Mouse (Mus musculus): ENCODE data around the gene Smg8. TPM values are rescaled to one million over a fixed set of nuclear protein-coding genes. Genes with fewer than 3 reads are reported as not detected.

Gene Smg8
- total and polyA plus RNA-seq, 3 experiments = 21.5 to 29.4 (median 27.9) TPM

DNA sequence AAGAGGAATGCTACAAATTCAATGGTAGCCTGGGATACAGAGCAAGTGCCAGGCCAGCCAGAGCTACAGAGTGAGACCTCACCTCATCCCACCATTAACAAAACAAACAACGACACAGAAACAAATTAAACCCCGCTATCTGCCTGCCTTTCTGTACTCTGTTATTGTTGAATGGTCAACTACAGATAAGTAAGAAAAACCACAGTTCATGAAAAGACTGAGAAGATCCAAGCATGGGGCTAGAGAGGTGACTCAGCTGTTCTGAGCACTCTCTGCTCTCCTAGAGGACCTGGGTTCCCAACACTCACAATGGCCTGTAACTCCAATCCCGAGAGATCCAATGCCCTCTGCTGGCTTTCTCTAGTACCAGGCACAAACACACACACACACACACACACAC is 58.4 kb downstream of the Smg8 start:
- Histone ChIP-seq H3K9me3 (replicated peaks; ENCODE audit: low read length) (no peaks in the 10 kb centered on the region), H3K79me2 (replicated peaks; ENCODE audit: control insufficient read depth, extremely low read depth, insufficient read depth, poor library complexity, severe bottlenecking) (no peaks in the 10 kb centered on the region), H3K4me1 (ENCODE audit: control insufficient read depth in 1 of 2, insufficient read depth in 2 of 2) (peaks cover 4 to 20% of the 10 kb centered on the region in 2 experiments; a peak in 3 of 4 replicates), H3K27me3 (replicated peaks) (no peaks in the 10 kb centered on the region), H3K9ac (ENCODE audit: insufficient read depth, low read depth) (no peak overlapping the region), H3K4me3 (replicated peaks in 1 of 3; ENCODE audit: low read depth in 2 of 3, low read length in 2 of 3, poor library complexity in 1 of 3) (no peak overlapping the region), H3K4me2 (ENCODE audit: insufficient read depth, low read depth, poor library complexity, severe bottlenecking) (no peak overlapping the region), H3K27ac (ENCODE audit: insufficient read depth, low read depth) (no peak overlapping the region), H3K36me3 (replicated peaks in 1 of 2; ENCODE audit: control insufficient read depth in 1 of 2, insufficient read depth in 1 of 2, low read length in 1 of 2) (no peaks in the 10 kb centered on the region)
- TF ChIP-seq MXI1 (IDR thresholded peaks at IDR 0.05; ENCODE audit: low read depth, low read length) (no peak), EP300 (IDR thresholded peaks at IDR 0.05; ENCODE audit: low read length) (no peak), ZMIZ1 (IDR thresholded peaks at IDR 0.05; ENCODE audit: low read depth, low read length) (no peak), KAT2A (IDR thresholded peaks at IDR 0.05; ENCODE audit: insufficient replicate concordance, low read length) (no peak), POLR2A (IDR thresholded peaks at IDR 0.05; ENCODE audit: low read depth, low read length) (no peak), ELF1 (IDR thresholded peaks at IDR 0.05; ENCODE audit: low read depth, low read length) (no peak)
- no peak for DNase-seq (ENCODE audit: extremely low read depth)
- in situ Hi-C loops (cut with MboI; ENCODE audit: low pct_ligation_motif_present, low pct_unique_long_range_greater_than_20kb, low sequenced_read_pairs) = no loop called here
- dilution Hi-C loops (cut with MboI; ENCODE audit: extremely low pct_ligation_motif_present, extremely low pct_unique_long_range_greater_than_20kb, low sequenced_read_pairs) = no loop called here

Other genes with a start within 250 kb of the Smg8 start
- 0.17 and 0.38 TPM in 2 replicates for gene Ypel2, start 93.1 kb downstream of the Smg8 start, total RNA-seq (2012; rRNA removed)
- gene Ypel2, start 93.1 kb downstream of the Smg8 start, total RNA-seq (2014; rRNA removed) = 0.61 and 0.91 TPM in 2 replicates
- 0.35 and 0.59 TPM in 2 replicates for gene Ypel2, start 93.1 kb downstream of the Smg8 start, polyA plus RNA-seq (2012; ENCODE audit: insufficient read length, low read depth)
- gene Gdpd1, start 12.7 kb downstream of the Smg8 start, total RNA-seq (2012; rRNA removed) = 2.9 and 3.9 TPM in 2 replicates
- 2.0 and 2.7 TPM in 2 replicates for gene Gdpd1, start 12.7 kb downstream of the Smg8 start, total RNA-seq (2014; rRNA removed)
- 2.3 TPM in 2 replicates for gene Gdpd1, start 12.7 kb downstream of the Smg8 start, polyA plus RNA-seq (2012; ENCODE audit: insufficient read length, low read depth)
- gene Prr11, start 21.9 kb upstream of the Smg8 start, total RNA-seq (2012; rRNA removed) = 8.8 and 8.9 TPM in 2 replicates
- gene Prr11, start 21.9 kb upstream of the Smg8 start, total RNA-seq (2014; rRNA removed) = 12.0 and 16.6 TPM in 2 replicates
- gene Prr11, start 21.9 kb upstream of the Smg8 start, polyA plus RNA-seq (2012; ENCODE audit: insufficient read length, low read depth) = 44.3 and 47.1 TPM in 2 replicates
- gene Ska2, start 22.5 kb upstream of the Smg8 start, total RNA-seq (2012; rRNA removed) = 23.4 and 23.7 TPM in 2 replicates
- 57.6 and 66.7 TPM in 2 replicates for gene Ska2, start 22.5 kb upstream of the Smg8 start, total RNA-seq (2014; rRNA removed)
- gene Ska2, start 22.5 kb upstream of the Smg8 start, polyA plus RNA-seq (2012; ENCODE audit: insufficient read length, low read depth) = 39.3 and 50.7 TPM in 2 replicates
- gene Trim37, start 40.3 kb upstream of the Smg8 start, total RNA-seq (2012; rRNA removed) = 40.5 and 41.9 TPM in 2 replicates
- 36.2 and 43.6 TPM in 2 replicates for gene Trim37, start 40.3 kb upstream of the Smg8 start, total RNA-seq (2014; rRNA removed)
- 60.6 and 71.0 TPM in 2 replicates for gene Trim37, start 40.3 kb upstream of the Smg8 start, polyA plus RNA-seq (2012; ENCODE audit: insufficient read length, low read depth)